Comparison of ENCODE assay signal across 19 mouse cellular contexts in the genomic region with DNA sequence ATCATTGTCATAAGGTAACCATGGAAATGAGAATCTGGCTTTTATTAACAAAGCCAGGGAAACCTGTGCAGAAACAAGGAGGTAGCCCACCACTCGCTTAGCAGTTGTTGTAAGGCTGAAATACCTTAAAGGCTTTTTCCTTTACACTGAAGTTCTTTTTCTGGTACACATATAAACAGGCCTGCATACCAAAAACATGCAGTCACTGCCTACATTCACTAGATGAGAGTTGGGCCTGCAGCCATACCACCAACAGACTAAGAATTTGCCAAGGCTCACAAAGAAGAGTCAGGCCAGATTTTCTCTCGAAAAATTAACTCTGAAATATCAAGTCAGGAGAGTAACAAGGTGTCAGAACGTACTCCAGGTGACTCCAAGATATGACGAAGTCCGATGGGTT.
DNase-seq lines count a peak whose midpoint lies in the region; ATAC-seq and TF ChIP-seq lines count a peak whose summit lies in the region.
"Had no signal": no experiment of that assay in that cellular context is flagged by ENCODE, and none has a peak within 500 bp of the region (broad histone marks: within the 10 kb centered on the region; RNA-seq: fewer than 3 reads in every experiment).

No protein-coding gene starts in this region.

- no peak overlapping the region for H3K4me3 ChIP-seq in forebrain, embryonic 14.5 days (ENCODE audit: low read depth, low read length)
- no peak overlapping the region for H3K4me3 ChIP-seq in forebrain, embryonic 10.5 days
- H3K4me3 ChIP-seq in lung, postnatal 0 days (ENCODE audit: low read depth, low read length), result no peak overlapping the region
- H3K4me3 ChIP-seq in hindbrain, embryonic 16.5 days (ENCODE audit: low read length), result no peak overlapping the region
- H3K4me3 ChIP-seq: heart, embryonic 10.5 days; liver, embryonic 12.5 days; neural tube, embryonic 13.5 days had no signal

- no peak overlapping the region for H3K27ac ChIP-seq in forebrain, embryonic 14.5 days (ENCODE audit: low read depth, low read length)
- no peak overlapping the region for H3K27ac ChIP-seq in forebrain, embryonic 10.5 days
- H3K27ac ChIP-seq in lung, postnatal 0 days (ENCODE audit: low read length), result no peak overlapping the region
- no peak overlapping the region for H3K27ac ChIP-seq in hindbrain, embryonic 16.5 days (ENCODE audit: low read depth, low read length)
- H3K27ac ChIP-seq: heart, embryonic 10.5 days; hindbrain, postnatal 0 days; liver, embryonic 12.5 days; neural tube, embryonic 13.5 days had no signal

- H3K4me2 ChIP-seq in forebrain, embryonic 14.5 days (ENCODE audit: low read length), result no peak overlapping the region
- no peak overlapping the region for H3K4me2 ChIP-seq in lung, postnatal 0 days (replicated peaks; ENCODE audit: low read depth, low read length)
- H3K4me2 ChIP-seq in hindbrain, embryonic 16.5 days (ENCODE audit: low read length), result no peak overlapping the region
- H3K4me2 ChIP-seq: liver, embryonic 12.5 days; neural tube, embryonic 13.5 days had no signal

- TF ChIP-seq CTCF in lung, postnatal 0 days (IDR thresholded peaks at IDR 0.05), result no peak

- ATAC-seq in forebrain, embryonic 14.5 days, result no peak
- no peak for ATAC-seq in lung, postnatal 0 days
- ATAC-seq in hindbrain, embryonic 16.5 days, result no peak
- ATAC-seq in frontal cortex, adult (ENCODE audit: low TSS enrichment), result no peak
- ATAC-seq: activated CD4-positive, CD25-positive, alpha-beta regulatory T cell, adult 4 months; hindbrain, postnatal 0 days; liver, embryonic 12.5 days; Patski had no signal

- no peaks in the 10 kb centered on the region for H3K36me3 ChIP-seq in forebrain, embryonic 14.5 days (ENCODE audit: control insufficient read depth, insufficient read depth, low read length)
- no peaks in the 10 kb centered on the region for H3K36me3 ChIP-seq in forebrain, embryonic 10.5 days (replicated peaks)
- no peaks in the 10 kb centered on the region for H3K36me3 ChIP-seq in lung, postnatal 0 days (ENCODE audit: insufficient read depth, low read length)
- H3K36me3 ChIP-seq in hindbrain, embryonic 16.5 days (ENCODE audit: control insufficient read depth, insufficient read depth, low read length), result no peaks in the 10 kb centered on the region
- H3K36me3 ChIP-seq: heart, embryonic 10.5 days; liver, embryonic 12.5 days; neural tube, embryonic 13.5 days had no signal

- H3K4me1 ChIP-seq in forebrain, embryonic 14.5 days (ENCODE audit: control insufficient read depth, insufficient read depth, low read length), result no peaks in the 10 kb centered on the region
- no peaks in the 10 kb centered on the region for H3K4me1 ChIP-seq in forebrain, embryonic 10.5 days
- H3K4me1 ChIP-seq in lung, postnatal 0 days (ENCODE audit: insufficient read depth, low read depth, low read length), result no peaks in the 10 kb centered on the region
- H3K4me1 ChIP-seq in hindbrain, embryonic 16.5 days (ENCODE audit: control insufficient read depth, insufficient read depth, low read depth, low read length), result no peaks in the 10 kb centered on the region
- H3K4me1 ChIP-seq: heart, embryonic 10.5 days; liver, embryonic 12.5 days; neural tube, embryonic 13.5 days had no signal

- no peaks in the 10 kb centered on the region for H3K27me3 ChIP-seq in forebrain, embryonic 14.5 days (replicated peaks; ENCODE audit: control insufficient read depth, insufficient read depth, low read length)
- H3K27me3 ChIP-seq in forebrain, embryonic 10.5 days (ENCODE audit: poor library complexity, severe bottlenecking), result no peaks in the 10 kb centered on the region
- no peaks in the 10 kb centered on the region for H3K27me3 ChIP-seq in lung, postnatal 0 days (replicated peaks; ENCODE audit: insufficient read depth, low read length)
- no peaks in the 10 kb centered on the region for H3K27me3 ChIP-seq in hindbrain, embryonic 16.5 days (replicated peaks; ENCODE audit: control insufficient read depth, insufficient read depth, low read length)
- H3K27me3 ChIP-seq: liver, embryonic 12.5 days; neural tube, embryonic 13.5 days; Patski had no signal

- no peak overlapping the region for H3K9ac ChIP-seq in forebrain, embryonic 14.5 days (ENCODE audit: low read length)
- H3K9ac ChIP-seq in lung, postnatal 0 days (replicated peaks; ENCODE audit: low read depth), result no peak overlapping the region
- H3K9ac ChIP-seq in hindbrain, embryonic 16.5 days (ENCODE audit: low read depth, low read length), result no peak overlapping the region
- H3K9ac ChIP-seq: liver, embryonic 12.5 days; neural tube, embryonic 13.5 days had no signal

- H3K9me3 ChIP-seq in forebrain, embryonic 14.5 days (replicated peaks; ENCODE audit: control insufficient read depth, low read length), result no peaks in the 10 kb centered on the region
- H3K9me3 ChIP-seq in forebrain, embryonic 10.5 days, result no peaks in the 10 kb centered on the region
- no peaks in the 10 kb centered on the region for H3K9me3 ChIP-seq in lung, postnatal 0 days (ENCODE audit: low read length)
- no peaks in the 10 kb centered on the region for H3K9me3 ChIP-seq in hindbrain, embryonic 16.5 days (ENCODE audit: control insufficient read depth, low read length)
- H3K9me3 ChIP-seq: heart, embryonic 10.5 days; liver, embryonic 12.5 days; neural tube, embryonic 13.5 days had no signal

- DNase-seq in forebrain, embryonic 14.5 days (ENCODE audit: low spot score), result peak; percentile 45
- no peak for DNase-seq in forebrain, embryonic 10.5 days (ENCODE audit: extremely low spot score, low spot score)
- peak; percentile 20 for DNase-seq in urinary bladder, postnatal 14 days (ENCODE audit: low spot score)
- no peak for DNase-seq in urinary bladder, adult 2 months (ENCODE audit: low spot score)
- peak; percentile 8 for DNase-seq in lung, postnatal 0 days (ENCODE audit: low spot score)
- DNase-seq: adrenal gland, postnatal 36 days; B cell, adult 2 months; cerebellum, adult 9-11 months; embryo, embryonic 11 days; gastrocnemius, postnatal 36 days; kidney, postnatal 4 days had no signal

- no peak for TF ChIP-seq EP300 in lung, postnatal 0 days (IDR thresholded peaks at IDR 0.05)

- WGBS in forebrain, embryonic 14.5 days, result 81% methylated on average over 5 of the region's 5 CpGs
- 85% methylated on average over 5 of the region's 5 CpGs for WGBS in forebrain, embryonic 10.5 days
- WGBS in lung, postnatal 0 days, result 78% methylated on average over 5 of the region's 5 CpGs
- 80% methylated on average over 5 of the region's 5 CpGs for WGBS in hindbrain, embryonic 16.5 days

Comparison
In these comparisons a context has a peak if more than half of its experiments do, and no peak if none do; other contexts are left out.
1. DNase-seq: peak in forebrain, embryonic 14.5 days (single experiment), urinary bladder, postnatal 14 days (single experiment) and lung, postnatal 0 days (single experiment); none in forebrain, embryonic 10.5 days (single experiment) and urinary bladder, adult 2 months (single experiment).